Mouse (Mus musculus) embryonic fibroblast, embryonic 13.5 days (primary cell): ENCODE measurements at regions not wholly inside any gene's neighbourhood (a gene's known extent, or its start where the extent isn't known, plus 50 kb on each side); places are given as distances from the start of the nearest gene placed in this dataset.

Experiments
- CTCF ChIP-seq: IDR thresholded peaks from 2 replicates; pipeline ENCODE4 v1.5.1; 2011; ENCODE audit warnings: mild to moderate bottlenecking, control low read depth, low read length, moderate library complexity, borderline replicate concordance; ENCODE audit not compliant: insufficient read depth
- POLR2A ChIP-seq: IDR thresholded peaks from 2 replicates; pipeline ENCODE4 v1.6.1; 2011; ENCODE audit warnings: low read depth, mild to moderate bottlenecking, control low read depth, low read length, moderate library complexity

GRCm38 (mm10) chr12:54280001-54280400 is 76.3 kb upstream of the Egln3 start:
- no peak for TF ChIP-seq CTCF
- no peak for TF ChIP-seq POLR2A
